Comparison of ENCODE assay signal across 14 mouse cellular contexts in the genomic region with DNA sequence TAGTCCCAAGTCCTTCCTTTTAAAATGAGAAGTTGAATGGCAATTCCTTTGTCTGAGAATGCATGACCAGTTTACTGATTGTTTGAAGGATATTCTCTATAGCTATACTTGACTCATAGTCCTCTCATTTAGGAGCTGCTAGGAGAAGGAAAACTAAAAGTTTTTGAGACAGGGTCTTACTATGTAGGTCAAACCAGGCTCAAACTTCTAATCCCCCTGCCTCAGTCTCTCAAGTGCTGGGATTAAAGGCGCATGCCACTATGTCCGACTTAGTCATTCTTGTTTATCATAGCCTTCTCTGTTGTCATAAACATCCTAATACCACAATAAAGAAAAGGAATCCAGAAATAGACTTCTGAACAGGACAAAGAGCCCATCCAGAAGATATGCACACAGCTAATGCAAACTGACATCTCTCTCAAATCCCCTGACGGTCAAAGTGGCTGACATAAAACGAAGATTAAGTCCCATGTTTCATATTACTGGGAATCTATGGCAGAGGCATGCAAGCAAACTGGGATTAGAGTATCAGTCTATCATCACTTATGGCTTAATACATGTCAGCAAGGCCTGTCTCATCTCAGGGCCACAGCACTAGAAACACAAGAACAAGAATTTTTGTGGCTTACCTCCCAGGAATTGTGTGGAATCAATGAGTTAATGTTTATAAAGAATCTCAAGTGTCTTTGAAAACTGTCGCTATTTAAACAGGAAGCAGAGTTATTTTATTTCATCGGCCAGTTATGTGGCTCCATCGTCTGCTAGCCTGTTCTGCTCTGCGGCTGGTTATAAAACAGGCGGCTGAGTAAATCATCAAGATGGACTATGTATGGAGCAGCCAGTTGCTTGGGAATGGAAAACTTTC.
DNase-seq lines count a peak whose midpoint lies in the region; ATAC-seq and TF ChIP-seq lines count a peak whose summit lies in the region.
"Had no signal": no experiment of that assay in that cellular context is flagged by ENCODE, and none has a peak within 500 bp of the region (broad histone marks: within the 10 kb centered on the region; RNA-seq: fewer than 3 reads in every experiment).

No protein-coding gene starts in this region.

- H3K4me2 ChIP-seq in kidney, postnatal 0 days (ENCODE audit: low read length) = no peak overlapping the region
- H3K4me2 ChIP-seq in midbrain, embryonic 11.5 days = no peak overlapping the region
- no peak overlapping the region for H3K4me2 ChIP-seq in intestine, postnatal 0 days (replicated peaks; ENCODE audit: low read depth)
- H3K4me2 ChIP-seq in stomach, postnatal 0 days (replicated peaks; ENCODE audit: low read depth) = no peak overlapping the region
- H3K4me2 ChIP-seq: forebrain, embryonic 13.5 days; hindbrain, embryonic 14.5 days had no signal

- TF ChIP-seq CTCF in kidney, postnatal 0 days (IDR thresholded peaks at IDR 0.05; ENCODE audit: low read depth) = no peak
- no peak for TF ChIP-seq CTCF in intestine, postnatal 0 days (IDR thresholded peaks at IDR 0.05; ENCODE audit: low read depth)
- no peak for TF ChIP-seq CTCF in stomach, postnatal 0 days (IDR thresholded peaks at IDR 0.05; ENCODE audit: low read depth)

- WGBS in kidney, postnatal 0 days = 53% methylated on average over 9 of the region's 9 CpGs
- 69% methylated on average over 9 of the region's 9 CpGs for WGBS in midbrain, embryonic 11.5 days
- WGBS in midbrain, embryonic 10.5 days = 82% methylated on average over 9 of the region's 9 CpGs
- WGBS in intestine, postnatal 0 days = 41% methylated on average over 9 of the region's 9 CpGs
- 42% methylated on average over 9 of the region's 9 CpGs for WGBS in stomach, postnatal 0 days

- 0 out of 2 replicates have a peak overlapping the region, but pooled peaks have one; percentile 6 for H3K27ac ChIP-seq in kidney, postnatal 0 days
- H3K27ac ChIP-seq in midbrain, embryonic 11.5 days (ENCODE audit: low read depth, low read length) = no peak overlapping the region
- no peak overlapping the region for H3K27ac ChIP-seq in midbrain, embryonic 10.5 days (replicated peaks)
- H3K27ac ChIP-seq in intestine, postnatal 0 days (ENCODE audit: low read depth, low read length) = no peak overlapping the region
- H3K27ac ChIP-seq in stomach, postnatal 0 days (replicated peaks) = no peak overlapping the region
- H3K27ac ChIP-seq: forebrain, embryonic 13.5 days; hindbrain, embryonic 14.5 days; liver, embryonic 14.5 days had no signal

- no peak overlapping the region for H3K4me3 ChIP-seq in kidney, postnatal 0 days (replicated peaks; ENCODE audit: low read depth, low read length)
- no peak overlapping the region for H3K4me3 ChIP-seq in midbrain, embryonic 11.5 days (ENCODE audit: low read depth, low read length)
- H3K4me3 ChIP-seq in midbrain, embryonic 10.5 days = no peak overlapping the region
- H3K4me3 ChIP-seq in intestine, postnatal 0 days (ENCODE audit: low read depth, low read length) = no peak overlapping the region
- H3K4me3 ChIP-seq in stomach, postnatal 0 days (ENCODE audit: low read depth, low read length) = no peak overlapping the region
- H3K4me3 ChIP-seq: forebrain, embryonic 13.5 days had no signal

- H3K9ac ChIP-seq in kidney, postnatal 0 days (ENCODE audit: low read depth, low read length) = no peak overlapping the region
- no peak overlapping the region for H3K9ac ChIP-seq in midbrain, embryonic 11.5 days (ENCODE audit: low read length)
- H3K9ac ChIP-seq in intestine, postnatal 0 days (ENCODE audit: low read depth, low read length) = no peak overlapping the region
- H3K9ac ChIP-seq in stomach, postnatal 0 days (ENCODE audit: low read length) = no peak overlapping the region
- H3K9ac ChIP-seq: forebrain, embryonic 13.5 days; hindbrain, embryonic 14.5 days; liver, embryonic 14.5 days had no signal

- no peaks in the 10 kb centered on the region for H3K9me3 ChIP-seq in kidney, postnatal 0 days (replicated peaks; ENCODE audit: low read length)
- no peaks in the 10 kb centered on the region for H3K9me3 ChIP-seq in midbrain, embryonic 11.5 days (ENCODE audit: control insufficient read depth, low read length)
- no peaks in the 10 kb centered on the region for H3K9me3 ChIP-seq in midbrain, embryonic 10.5 days (replicated peaks)
- no peaks in the 10 kb centered on the region for H3K9me3 ChIP-seq in intestine, postnatal 0 days (ENCODE audit: control insufficient read depth)
- H3K9me3 ChIP-seq in stomach, postnatal 0 days (ENCODE audit: control insufficient read depth, low read length) = no peaks in the 10 kb centered on the region
- H3K9me3 ChIP-seq: forebrain, embryonic 13.5 days had no signal

- TF ChIP-seq EP300 in stomach, postnatal 0 days (optimal IDR thresholded peaks at IDR 0.05) = no peak

- ATAC-seq in kidney, postnatal 0 days (replicated peaks; ENCODE audit: low FRiP score, low read depth) = peak; percentile 68; the same call in 1 of the 2 replicates
- 0 out of 2 replicates have a peak, but pooled peaks have one; percentile 15 for ATAC-seq in midbrain, embryonic 11.5 days (ENCODE audit: low FRiP score)
- peak; percentile 33; the same call in 1 of the 2 replicates for ATAC-seq in intestine, postnatal 0 days
- ATAC-seq in stomach, postnatal 0 days (ENCODE audit: low FRiP score, low TSS enrichment) = peak; percentile 64; the same call in 1 of the 2 replicates
- ATAC-seq: forebrain, embryonic 13.5 days had no signal

- no peaks in the 10 kb centered on the region for H3K27me3 ChIP-seq in kidney, postnatal 0 days (ENCODE audit: insufficient read depth, low read length)
- H3K27me3 ChIP-seq in midbrain, embryonic 11.5 days (ENCODE audit: control insufficient read depth, insufficient read depth, low read length) = no peaks in the 10 kb centered on the region
- no peaks in the 10 kb centered on the region for H3K27me3 ChIP-seq in midbrain, embryonic 10.5 days (ENCODE audit: low read depth, poor library complexity, severe bottlenecking)
- no peaks in the 10 kb centered on the region for H3K27me3 ChIP-seq in intestine, postnatal 0 days (replicated peaks; ENCODE audit: control insufficient read depth, insufficient read depth, low read length)
- H3K27me3 ChIP-seq in stomach, postnatal 0 days (ENCODE audit: control insufficient read depth, insufficient read depth, low read length) = no peaks in the 10 kb centered on the region
- H3K27me3 ChIP-seq: forebrain, embryonic 13.5 days had no signal

- H3K4me1 ChIP-seq in kidney, postnatal 0 days (replicated peaks; ENCODE audit: insufficient read depth, low read length) = no peaks in the 10 kb centered on the region
- no peaks in the 10 kb centered on the region for H3K4me1 ChIP-seq in midbrain, embryonic 11.5 days (ENCODE audit: control insufficient read depth, insufficient read depth, low read length)
- H3K4me1 ChIP-seq in midbrain, embryonic 10.5 days = peaks cover 13% of the 10 kb centered on the region; the same call in 1 of the 2 replicates
- H3K4me1 ChIP-seq in intestine, postnatal 0 days (replicated peaks; ENCODE audit: control insufficient read depth, insufficient read depth, low read length) = no peaks in the 10 kb centered on the region
- H3K4me1 ChIP-seq in stomach, postnatal 0 days (replicated peaks; ENCODE audit: control insufficient read depth, insufficient read depth) = no peaks in the 10 kb centered on the region
- H3K4me1 ChIP-seq: forebrain, embryonic 13.5 days had no signal

- 0 out of 2 replicates have a peak, but pooled peaks cover 3% of the 10 kb centered on the region for H3K36me3 ChIP-seq in kidney, postnatal 0 days (ENCODE audit: insufficient read depth, low read length)
- no peaks in the 10 kb centered on the region for H3K36me3 ChIP-seq in midbrain, embryonic 11.5 days (ENCODE audit: control insufficient read depth, insufficient read depth, low read length)
- no peaks in the 10 kb centered on the region for H3K36me3 ChIP-seq in midbrain, embryonic 10.5 days
- H3K36me3 ChIP-seq in intestine, postnatal 0 days (ENCODE audit: control insufficient read depth, insufficient read depth) = no peaks in the 10 kb centered on the region
- no peaks in the 10 kb centered on the region for H3K36me3 ChIP-seq in stomach, postnatal 0 days (ENCODE audit: control insufficient read depth, insufficient read depth, low read length)

- DNase-seq in kidney, postnatal 0 days (ENCODE audit: low spot score) = peak; percentile 87
- no peak for DNase-seq in kidney, adult 11 months
- DNase-seq in midbrain, embryonic 11.5 days (ENCODE audit: low spot score, missing footprints) = no peak
- DNase-seq in midbrain, embryonic 10.5 days (ENCODE audit: low spot score) = no peak
- DNase-seq in stomach, postnatal 0 days (ENCODE audit: low spot score) = no peak
- no peak for DNase-seq in right cerebral cortex, postnatal 14 days
- DNase-seq: adrenal gland, adult 8-10 months; cerebellum, adult 2 months; heart, postnatal 14 days; right cerebral cortex, postnatal 25 days had no signal

Comparison
In these comparisons a context has a peak if more than half of its experiments do, and no peak if none do; other contexts are left out.
1. ATAC-seq: peak in every context shown above with its lines; median percentile 68 in kidney, postnatal 0 days; 64 in stomach, postnatal 0 days; 33 in intestine, postnatal 0 days; 15 in midbrain, embryonic 11.5 days.